ENCODE assay signal across 10 mouse cellular contexts in the genomic region with DNA sequence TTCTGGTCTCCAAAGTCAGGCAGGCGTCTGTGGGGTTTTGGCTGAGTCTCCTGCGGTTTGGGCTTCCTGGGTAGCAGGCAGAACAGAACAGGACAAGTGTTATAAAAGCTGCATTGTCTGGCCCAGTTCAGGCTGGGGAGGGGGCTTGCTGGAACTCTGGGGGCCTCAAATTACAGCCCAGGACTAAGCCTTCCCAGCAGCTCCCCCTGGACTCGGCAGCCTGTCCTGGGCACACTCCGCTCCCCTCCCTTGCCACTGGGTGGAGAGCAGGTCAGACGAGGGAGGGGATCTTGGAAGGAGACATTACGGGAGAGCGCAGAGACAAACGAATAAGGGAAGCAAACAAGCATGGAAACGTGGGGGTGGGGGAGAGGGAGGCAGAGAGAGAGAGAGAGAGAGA. TPM values are rescaled to one million over a fixed set of nuclear protein-coding genes. Genes with fewer than 3 reads are reported as not detected.
A peak's percentile ranks its signal among the peaks of the same experiment; 100 is the strongest.
DNase-seq lines count a peak whose midpoint lies in the region; ATAC-seq and TF ChIP-seq lines count a peak whose summit lies in the region.
"Had no signal": no experiment of that assay in that cellular context is flagged by ENCODE, and none has a peak within 500 bp of the region (broad histone marks: within the 10 kb centered on the region; RNA-seq: fewer than 3 reads in every experiment).

No protein-coding gene starts in this region.

- ATAC-seq in heart, embryonic 12.5 days (ENCODE audit: insufficient number of reproducible peaks, low FRiP score) = no peak

- WGBS in heart, embryonic 12.5 days = 27% methylated on average over 9 of the region's 9 CpGs
- 64% methylated on average over 9 of the region's 9 CpGs for WGBS in heart, adult 2 months
- WGBS in midbrain, embryonic 10.5 days = 7% methylated on average over 9 of the region's 9 CpGs

- 0 out of 2 replicates have a peak, but pooled peaks cover 11% of the 10 kb centered on the region for H3K27me3 ChIP-seq in heart, embryonic 12.5 days (replicated peaks)
- H3K27me3 ChIP-seq in heart, adult 2 months (ENCODE audit: control insufficient read depth, insufficient read depth, low read length) = no peaks in the 10 kb centered on the region
- peaks cover 64% of the 10 kb centered on the region for H3K27me3 ChIP-seq in midbrain, embryonic 10.5 days (ENCODE audit: low read depth, poor library complexity, severe bottlenecking)

- no peak for TF ChIP-seq POLR2A in heart, adult 2 months (IDR thresholded peaks at IDR 0.05; ENCODE audit: insufficient read depth, low read depth, low read length)
- TF ChIP-seq POLR2A in brain, embryonic 14.5 days (IDR thresholded peaks at IDR 0.05; ENCODE audit: borderline replicate concordance, extremely low read depth, insufficient read depth, insufficient read length, poor library complexity, severe bottlenecking) = no peak

- H3K36me3 ChIP-seq in heart, embryonic 12.5 days = peaks cover 32% of the 10 kb centered on the region
- H3K36me3 ChIP-seq in heart, adult 2 months (ENCODE audit: control insufficient read depth, insufficient read depth, low read length) = no peaks in the 10 kb centered on the region
- peaks cover 12% of the 10 kb centered on the region for H3K36me3 ChIP-seq in midbrain, embryonic 10.5 days

- intact Hi-C loops in heart, adult 2 months (cut with DNase I) = no loop called here

- peaks cover 50% of the 10 kb centered on the region for H3K4me1 ChIP-seq in heart, embryonic 12.5 days (replicated peaks)
- no peaks in the 10 kb centered on the region for H3K4me1 ChIP-seq in heart, adult 2 months (ENCODE audit: control insufficient read depth, insufficient read depth, low read length)
- H3K4me1 ChIP-seq in midbrain, embryonic 10.5 days = peaks cover 57% of the 10 kb centered on the region

- no peak for TF ChIP-seq EP300 in heart, adult 2 months (IDR thresholded peaks at IDR 0.05; ENCODE audit: insufficient read depth, low read depth, low read length)

- H3K4me2 ChIP-seq in heart, embryonic 12.5 days = peak overlapping the region; percentile 80

- peak overlapping the region; percentile 80 for H3K9ac ChIP-seq in heart, embryonic 12.5 days
- no peak overlapping the region for H3K9ac ChIP-seq in heart, adult 2 months (ENCODE audit: low read depth, low read length)

- H3K4me3 ChIP-seq in heart, embryonic 12.5 days = peak overlapping the region; percentile 70
- no peak overlapping the region for H3K4me3 ChIP-seq in heart, adult 2 months
- H3K4me3 ChIP-seq in midbrain, embryonic 10.5 days = peak overlapping the region; percentile 78

- TF ChIP-seq CTCF in heart, adult 2 months (IDR thresholded peaks at IDR 0.05) = no peak
- peak; percentile 10; the same call in 1 of the 2 replicates for TF ChIP-seq CTCF in brain, embryonic 14.5 days (IDR thresholded peaks at IDR 0.05; ENCODE audit: borderline replicate concordance, extremely low read depth, insufficient read depth, insufficient read length)

- H3K9me3 ChIP-seq in heart, embryonic 12.5 days (replicated peaks) = peaks cover 7% of the 10 kb centered on the region
- H3K9me3 ChIP-seq in midbrain, embryonic 10.5 days (replicated peaks) = peaks cover 7% of the 10 kb centered on the region; the same call in 1 of the 2 replicates

- peak overlapping the region; percentile 79; the same call in 1 of the 2 replicates for H3K27ac ChIP-seq in heart, embryonic 12.5 days (ENCODE audit: poor library complexity, severe bottlenecking)
- H3K27ac ChIP-seq in heart, adult 2 months = no peak overlapping the region
- peak overlapping the region; percentile 86 for H3K27ac ChIP-seq in midbrain, embryonic 10.5 days (replicated peaks)
- H3K27ac ChIP-seq: macrophage had no signal

- H3K79me2 ChIP-seq in heart, adult 2 months (replicated peaks; ENCODE audit: control insufficient read depth, insufficient read depth, low read length) = no peaks in the 10 kb centered on the region

- DNase-seq in heart, adult 2 months = no peak
- peak; percentile 40 for DNase-seq in brain, embryonic 14.5 days (ENCODE audit: low read depth)
- peak; percentile 59 for DNase-seq in forelimb bud, embryonic 11.5 days (ENCODE audit: low read depth, low spot score)
- peak; percentile 48 for DNase-seq in midbrain, embryonic 10.5 days (ENCODE audit: low spot score)
- no peak for DNase-seq in urinary bladder, adult 18-20 months (ENCODE audit: low spot score in 2 of 2)
- DNase-seq in cerebellum, postnatal 14 days = no peak
- no peak for DNase-seq in c-Kit-positive CD71-positive TER-119-positive erythroid progenitor cells, embryonic 14.5 days (ENCODE audit: low spot score)
- DNase-seq: cerebellum, adult 8-10 months had no signal

RNA-seq across cellular contexts. Expression of gene Mdfi, which starts 3.3 kb away (rescaled TPM):
- polyA plus RNA-seq in heart, embryonic 12.5 days (2016; fragmentation: Nextera tagmentation; extraction: Ambion mirVana) = 11.1 and 11.2 TPM in 2 replicates
- total RNA-seq in heart, adult 2 months (2021) = 1 to 10 TPM; 1.8 to 2.0 TPM
- 9.6 and 11.1 TPM in 2 replicates for polyA plus RNA-seq in heart, adult 2 months (2012; rRNA removed)
- 35.8 and 37.8 TPM in 2 replicates for polyA plus RNA-seq in brain, embryonic 14.5 days (2012; rRNA removed)
- polyA plus RNA-seq in midbrain, embryonic 10.5 days (2016; fragmentation: Nextera tagmentation; extraction: Ambion mirVana) = 10.6 and 12.9 TPM in 2 replicates
- polyA plus RNA-seq: macrophage had no signal

Comparison
In these comparisons a context has a peak if more than half of its experiments do, and no peak if none do; other contexts are left out.
1. DNase-seq: peak in brain, embryonic 14.5 days (single experiment), forelimb bud, embryonic 11.5 days (single experiment) and midbrain, embryonic 10.5 days (single experiment); none in heart, adult 2 months (0 of 2), urinary bladder, adult 18-20 months (0 of 2), cerebellum, postnatal 14 days (0 of 2) and c-Kit-positive CD71-positive TER-119-positive erythroid progenitor cells, embryonic 14.5 days (single experiment).